Mouse (Mus musculus) induced T-regulatory cell, adult 2 months (primary cell): Measurements from ENCODE around the gene Tmem87a.

Experiments used
- DNase-seq: peaks from one replicate; pipeline ENCODE4 v3.0.0-alpha.2; 2012; ENCODE audit warnings: low read depth

Gene Tmem87a

DNA sequence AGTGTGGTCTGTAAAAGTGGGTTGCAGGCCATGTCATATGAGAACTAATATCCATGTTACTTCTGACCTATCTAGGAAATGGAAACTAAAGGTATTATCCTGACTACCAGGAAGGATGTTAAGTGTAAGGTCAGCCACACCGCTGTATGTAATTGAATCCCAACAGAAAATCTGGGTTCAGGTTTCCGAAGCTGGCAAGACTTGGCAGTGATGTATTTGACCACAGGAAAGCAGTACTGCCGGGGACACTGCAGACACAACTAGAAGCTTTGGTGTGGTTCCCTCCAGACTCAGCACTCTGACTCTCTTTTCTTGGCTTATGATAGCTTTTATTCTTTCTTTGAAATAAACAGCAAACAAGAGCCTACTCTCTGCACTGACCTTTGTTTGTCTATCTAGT is 37.4 kb downstream of the Tmem87a start:
- DNase-seq: no peak

DNA sequence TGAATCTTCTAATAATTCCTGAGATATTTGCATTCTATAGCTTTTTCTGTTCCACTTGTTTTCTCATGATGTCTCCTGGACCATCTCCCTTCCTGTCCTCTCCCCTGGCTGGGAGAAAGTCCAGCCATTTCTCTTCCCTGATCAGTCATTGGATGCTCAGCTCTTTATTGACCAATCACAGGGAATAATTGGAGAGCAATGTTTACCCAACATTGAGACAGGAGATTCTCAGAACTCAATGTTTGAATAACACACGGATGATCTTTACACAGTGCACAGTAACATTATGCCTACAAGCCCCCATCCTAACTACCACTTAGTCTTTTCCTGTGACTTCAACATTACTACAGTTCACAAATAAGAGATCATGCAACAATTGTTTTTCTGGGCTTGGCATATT is 43.5 kb downstream of the Tmem87a start:
- DNase-seq: no peak

DNA sequence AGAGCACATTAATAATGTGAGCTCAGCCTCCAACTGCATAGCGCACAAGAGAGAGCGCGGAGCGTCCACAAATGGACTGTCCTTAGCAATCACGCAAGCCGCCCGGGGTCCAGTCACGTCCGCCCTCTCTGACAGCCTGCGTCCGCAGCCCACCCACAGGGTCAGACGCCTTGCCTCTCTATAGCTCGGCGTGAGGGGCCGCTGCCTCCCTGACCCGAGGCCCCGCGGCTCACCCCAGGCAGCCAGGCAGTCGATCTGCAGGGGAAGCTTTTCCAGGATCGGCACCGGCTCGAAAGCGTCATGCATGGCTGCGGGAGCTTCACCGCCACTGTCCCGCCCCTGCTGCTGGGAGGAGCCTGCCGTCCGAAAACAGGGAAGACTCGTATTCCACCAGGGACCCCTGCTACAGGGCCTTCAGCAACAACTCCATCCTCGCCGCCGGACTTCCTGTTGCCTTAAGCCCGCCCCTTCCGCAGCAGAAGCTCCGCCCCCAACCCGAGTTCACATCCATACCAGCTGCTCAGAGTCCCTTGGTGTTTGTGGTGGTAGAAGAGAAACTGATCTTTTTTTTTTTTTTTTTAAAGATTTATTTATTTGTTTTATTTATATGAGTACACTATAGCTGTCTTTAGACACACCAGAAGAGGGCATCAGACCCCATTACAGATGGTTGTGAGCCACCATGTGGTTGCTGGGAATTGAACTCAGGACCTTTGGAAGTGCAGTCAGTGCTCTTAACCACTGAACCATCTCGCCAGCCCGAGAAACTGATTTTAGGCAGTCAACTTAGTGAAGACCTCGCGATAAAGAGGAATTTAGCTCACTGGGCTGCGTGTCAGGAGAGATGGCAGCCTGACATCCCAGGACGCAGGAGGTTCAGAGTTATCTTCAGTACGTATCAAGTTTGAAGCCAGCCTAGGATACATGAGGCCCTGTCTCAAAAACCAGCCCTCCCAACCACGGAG is 50.9 kb downstream of the Tmem87a start, which contains the start of gene Vps39:
Gene Vps39 (minus strand): TSS at position 456 of the 965 bp plus-strand sequence.
- peak; percentile 92 for DNase-seq

DNA sequence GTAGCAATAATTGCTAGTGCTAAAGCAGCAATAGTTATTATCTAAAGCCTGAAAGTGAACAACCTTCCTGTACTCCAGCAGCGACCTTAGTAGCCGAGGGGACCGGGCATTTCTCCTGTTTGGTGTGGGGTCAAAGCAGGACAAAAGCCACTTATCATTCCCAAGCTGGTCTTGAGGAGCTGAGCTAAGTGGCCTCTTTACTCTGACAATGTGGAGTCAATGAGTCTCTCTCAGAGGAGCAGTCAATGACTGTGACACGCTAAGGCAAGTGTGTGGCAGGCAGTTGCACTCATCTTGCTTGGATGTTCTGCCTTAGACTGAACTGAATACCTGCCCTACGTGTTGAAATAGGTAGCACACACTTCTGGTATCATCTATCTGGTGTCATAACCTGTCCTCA is 52.6 kb downstream of the Tmem87a start:
- no peak for DNase-seq

DNA sequence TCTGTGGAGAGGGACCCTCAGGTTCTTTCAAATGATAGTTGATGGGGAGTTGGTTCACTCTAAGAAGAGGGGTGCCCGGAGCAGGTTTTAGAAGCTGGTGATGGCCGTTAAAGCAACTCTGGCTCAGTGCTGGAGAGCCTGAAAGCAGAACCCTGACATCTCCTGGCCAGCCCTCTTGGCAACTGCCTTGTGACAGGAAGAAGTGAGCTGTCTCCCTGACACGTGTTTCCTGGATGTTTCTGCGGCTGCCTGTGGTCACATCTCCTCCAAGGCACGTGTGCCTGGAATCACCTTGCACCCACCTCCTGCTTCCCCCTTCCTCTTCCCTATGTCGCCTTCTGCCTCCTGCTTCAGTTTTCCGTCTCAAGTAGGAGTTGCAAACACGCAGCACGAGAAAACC is 55.8 kb downstream of the Tmem87a start:
- peak; percentile 29 for DNase-seq

DNA sequence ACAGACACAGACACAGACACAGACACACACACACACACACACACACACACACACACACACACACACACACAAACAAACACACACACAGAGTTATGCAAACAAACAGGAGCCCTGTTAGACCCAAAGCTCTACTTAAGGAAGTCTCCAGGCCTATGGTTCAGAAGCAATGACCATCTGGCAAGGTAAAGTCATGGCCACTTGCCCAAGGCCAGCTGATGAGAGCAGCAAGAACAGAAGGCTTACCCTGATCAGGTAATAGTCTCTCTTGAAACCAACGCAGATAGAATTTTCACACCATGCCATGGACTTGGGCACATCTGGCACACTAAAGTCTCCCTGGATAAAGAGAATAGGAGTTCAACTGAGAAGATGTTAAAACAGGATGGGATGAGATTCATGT is 62.2 kb downstream of the Tmem87a start:
- DNase-seq: no peak

DNA sequence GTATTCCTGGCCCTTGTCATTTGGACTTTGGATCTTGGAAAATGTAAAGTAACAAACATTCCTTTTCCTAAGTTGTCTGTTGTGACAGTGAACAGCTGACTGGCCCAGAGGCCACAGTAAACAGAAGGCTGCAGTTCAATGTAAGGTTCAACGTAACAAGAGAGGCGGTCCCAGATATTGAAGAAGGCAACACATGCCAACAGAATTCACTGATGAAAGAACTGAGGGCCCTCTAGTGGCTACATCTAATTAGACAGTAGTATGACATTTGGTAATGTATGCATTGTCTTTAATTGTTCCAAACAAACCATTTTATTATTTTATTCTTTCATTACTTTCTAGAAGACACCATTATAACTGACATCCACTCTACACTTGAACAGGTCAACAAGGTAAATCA is 66.0 kb downstream of the Tmem87a start:
- no peak for DNase-seq

DNA sequence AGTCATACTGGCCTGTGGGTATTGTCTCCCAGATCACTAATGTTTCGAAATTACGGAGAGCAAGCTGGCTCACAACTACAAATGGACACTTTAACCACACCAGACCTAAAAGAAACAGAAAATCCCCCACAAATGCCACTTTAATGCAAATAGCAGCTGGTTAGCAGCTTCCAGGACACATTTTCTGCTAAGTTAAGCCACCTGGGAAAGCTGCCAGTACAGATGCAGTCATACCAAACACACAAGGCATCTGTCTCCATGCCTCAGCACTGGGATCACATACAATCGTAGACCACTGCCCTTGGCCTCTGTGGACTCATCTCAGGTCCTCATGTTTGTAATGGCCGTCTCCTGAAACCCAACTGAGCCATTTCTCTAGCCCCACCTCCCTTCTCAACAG is 72.3 kb downstream of the Tmem87a start:
- DNase-seq: no peak

DNA sequence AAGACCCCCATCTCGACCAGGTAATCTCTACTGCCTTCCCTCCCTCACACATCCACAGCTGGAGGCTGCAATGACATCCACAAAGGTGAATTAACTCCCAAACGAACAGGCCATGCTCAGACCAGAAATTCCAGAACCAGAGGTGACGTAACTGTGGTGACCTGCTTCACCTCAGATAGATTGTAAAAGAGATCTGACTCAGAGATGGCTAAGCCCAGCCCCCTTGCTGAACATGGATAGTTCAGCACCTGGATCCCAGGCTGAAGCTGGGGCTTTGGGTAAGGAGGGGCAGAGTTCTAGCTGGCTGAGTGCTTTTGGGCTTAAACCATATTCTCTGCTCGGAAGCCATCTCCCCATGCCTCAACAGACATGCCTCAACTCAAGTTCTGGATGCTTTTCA is 88.8 kb downstream of the Tmem87a start:
- no peak for DNase-seq

DNA sequence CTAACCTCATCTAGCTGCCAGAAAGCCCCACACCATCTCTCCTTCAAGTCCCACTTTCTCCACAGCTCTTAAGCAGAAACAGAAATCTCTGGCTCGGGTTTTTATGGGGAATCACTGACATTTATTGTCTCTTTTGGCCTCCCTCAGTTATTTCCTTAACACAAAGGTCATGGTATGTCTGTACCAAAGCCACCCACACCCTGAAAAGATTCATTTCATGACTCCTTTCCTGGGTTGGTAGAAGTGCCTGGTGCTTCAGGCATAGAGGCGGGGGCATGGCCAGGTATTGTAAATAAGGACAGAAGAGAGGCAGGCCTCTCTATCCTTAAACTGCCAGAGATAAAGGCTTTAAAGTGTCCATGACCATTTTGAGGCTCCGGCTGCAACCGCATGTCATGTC is 89.4 kb downstream of the Tmem87a start:
- no peak for DNase-seq

DNA sequence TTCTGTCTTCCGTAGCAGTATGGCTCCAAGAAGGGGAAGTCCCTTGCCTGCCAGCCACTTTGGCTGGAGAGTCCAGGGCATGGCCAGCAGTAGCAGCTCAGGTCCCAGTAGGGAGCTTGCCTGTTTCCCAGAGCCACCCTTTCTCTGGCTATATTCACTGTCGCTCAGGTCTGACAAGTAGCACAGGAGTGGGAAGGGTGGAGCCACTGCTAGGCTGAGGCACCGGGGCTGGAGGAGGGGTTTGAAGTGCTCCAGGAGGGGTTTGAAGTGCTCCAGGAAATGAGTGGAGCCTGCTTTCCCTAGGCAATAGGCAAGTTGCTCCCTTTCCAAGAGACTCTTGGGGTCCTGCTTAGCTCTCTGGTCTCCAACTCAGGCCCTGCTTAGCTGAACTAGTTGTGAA is 89.9 kb downstream of the Tmem87a start, which contains the start of gene Pla2g4f:
Gene Pla2g4f (minus strand): TSS at position 190 of the 400 bp plus-strand sequence.
- peak; percentile 6 for DNase-seq

DNA sequence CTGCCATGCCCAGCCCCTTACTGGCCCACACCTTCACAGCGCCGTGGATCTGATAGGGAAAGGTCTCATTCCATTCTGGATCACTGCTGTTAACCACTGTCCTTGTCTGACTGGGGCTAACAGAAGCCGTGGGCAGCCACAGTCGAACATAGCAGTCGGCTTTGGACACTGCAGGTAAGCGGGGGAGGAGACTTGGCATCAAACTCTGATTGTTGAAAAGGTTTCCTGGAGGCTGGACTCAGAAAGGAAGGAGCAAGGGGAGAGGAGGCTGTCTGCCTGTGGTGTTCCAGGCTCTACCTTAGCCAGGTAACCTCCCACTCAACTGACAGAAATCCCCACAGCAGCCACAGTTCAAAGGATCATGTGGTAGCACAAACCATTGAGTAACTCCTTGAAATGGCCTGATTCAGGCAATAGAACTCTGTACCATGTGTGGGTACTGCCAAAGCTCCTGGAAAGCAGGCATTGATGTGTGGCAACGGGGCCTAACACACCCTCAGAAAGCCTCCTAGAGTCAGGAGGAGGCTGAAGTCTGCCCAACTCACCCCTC is 91.6 kb downstream of the Tmem87a start:
- no peak for DNase-seq
